Mouse (Mus musculus) hindbrain, embryonic 12.5 days (tissue): ENCODE data around the gene Dhrs9. TPM values are rescaled to one million over a fixed set of nuclear protein-coding genes. Genes with fewer than 3 reads are reported as not detected.
A peak's percentile ranks its signal among the peaks of the same experiment; 100 is the strongest.

Experiments used
- ATAC-seq: fragments of 200-750 bp; cut with Nextera tagmentation; 2 replicates; pipeline ENCODE4 v1.8.0; 2017; ENCODE audit warnings: moderate TSS enrichment; ENCODE audit not compliant: low FRiP score
- H3K27ac ChIP-seq: fragments of 300-500 bp; sonication (generic); 2 replicates; pipeline ENCODE4 v1.5.1; 2016; ENCODE audit warnings: mild to moderate bottlenecking
- H3K27me3 ChIP-seq: fragments of 300-500 bp; sonication (generic); 2 replicates; pipeline ENCODE4 v1.6.1; 2016; ENCODE audit warnings: mild to moderate bottlenecking
- H3K36me3 ChIP-seq: fragments of 300-500 bp; sonication (generic); 2 replicates; pipeline ENCODE4 v1.6.1; 2016; ENCODE audit warnings: mild to moderate bottlenecking
- H3K4me1 ChIP-seq: fragments of 300-500 bp; sonication (generic); 2 replicates; pipeline ENCODE4 v1.6.1; 2016
- H3K4me2 ChIP-seq: fragments of 300-500 bp; sonication (generic); replicated peaks from 2 replicates; pipeline ENCODE4 v1.6.1; 2016; ENCODE audit warnings: mild to moderate bottlenecking
- H3K4me3 ChIP-seq: fragments of 300-500 bp; sonication (generic); 2 replicates; pipeline ENCODE4 v1.5.1; 2016; ENCODE audit warnings: mild to moderate bottlenecking
- H3K9ac ChIP-seq: fragments of 300-500 bp; sonication (generic); 2 replicates; pipeline ENCODE4 v1.6.1; 2016; ENCODE audit warnings: mild to moderate bottlenecking, moderate library complexity
- H3K9me3 ChIP-seq: fragments of 300-500 bp; sonication (generic); replicated peaks from 2 replicates; pipeline ENCODE4 v1.6.1; 2016; ENCODE audit warnings: mild to moderate bottlenecking
- WGBS: fragments of 180-500 bp; shearing (Covaris S2); methylation state at CpG from one replicate; pipeline ENCODE4 v1.1.7; 2016; 5-methylcytosine and 5-hydroxymethylcytosine counted together
- polyA plus RNA-seq: library from polyadenylated mRNA; unstranded; fragments of >200 nt; fragmentation: Nextera tagmentation; extraction: Ambion mirVana; gene quantifications from 2 replicates; pipeline ENCODE4 v1.2.1, GENCODE M21; 2016

Dhrs9 gene
- polyA plus RNA-seq, 1 experiment from 2014 or later = not detected

GRCm38 (mm10) chr2:69395597-69396248 lies 15.5 kb downstream of the Dhrs9 start:
- no peak overlapping the region for H3K9ac ChIP-seq
- no peak for ATAC-seq
- H3K9me3 ChIP-seq = no peaks in the 10 kb centered on the region
- H3K27ac ChIP-seq = no peak overlapping the region
- no peak overlapping the region for H3K4me3 ChIP-seq
- WGBS = 81% methylated on average over 9 of the region's 9 CpGs
- no peaks in the 10 kb centered on the region for H3K4me1 ChIP-seq
- H3K36me3 ChIP-seq = no peaks in the 10 kb centered on the region
- no peaks in the 10 kb centered on the region for H3K27me3 ChIP-seq
- no peak overlapping the region for H3K4me2 ChIP-seq

- H3K4me3 ChIP-seq = no peak overlapping the region
- H3K9ac ChIP-seq = no peak overlapping the region
- H3K27me3 ChIP-seq = no peaks in the 10 kb centered on the region
- no peak for ATAC-seq
- WGBS = 91% methylated on average over 12 of the region's 12 CpGs
- no peaks in the 10 kb centered on the region for H3K36me3 ChIP-seq
- no peak overlapping the region for H3K27ac ChIP-seq
- H3K4me2 ChIP-seq = no peak overlapping the region
- H3K9me3 ChIP-seq = no peaks in the 10 kb centered on the region
- no peaks in the 10 kb centered on the region for H3K4me1 ChIP-seq
Measured at GRCm38 (mm10) chr2:69396760-69397435, 16.7 kb downstream of the Dhrs9 start.

- Histone ChIP-seq H3K27ac (no peak overlapping the region), H3K9ac (no peak overlapping the region), H3K27me3 (no peaks in the 10 kb centered on the region), H3K4me3 (no peak overlapping the region), H3K9me3 (no peaks in the 10 kb centered on the region), H3K4me2 (no peak overlapping the region), H3K4me1 (no peaks in the 10 kb centered on the region), H3K36me3 (no peaks in the 10 kb centered on the region)
- 85% methylated on average over 7 of the region's 7 CpGs for WGBS
- no peak for ATAC-seq
Measured at GRCm38 (mm10) chr2:69400866-69401604, 20.8 kb downstream of the Dhrs9 start.

- no peaks in the 10 kb centered on the region for H3K9me3 ChIP-seq
- no peak overlapping the region for H3K27ac ChIP-seq
- no peaks in the 10 kb centered on the region for H3K27me3 ChIP-seq
- no peak overlapping the region for H3K4me3 ChIP-seq
- H3K4me2 ChIP-seq = no peak overlapping the region
- no peak overlapping the region for H3K9ac ChIP-seq
- no peak for ATAC-seq
- WGBS = 89% methylated on average over 6 of the region's 6 CpGs
- H3K4me1 ChIP-seq = no peaks in the 10 kb centered on the region
- no peaks in the 10 kb centered on the region for H3K36me3 ChIP-seq
Measured at GRCm38 (mm10) chr2:69401891-69402290, 21.6 kb downstream of the Dhrs9 start.

GRCm38 (mm10) chr2:69402309-69402708 lies 22.1 kb downstream of the Dhrs9 start:
- WGBS = 89% methylated on average over 7 of the region's 7 CpGs
- H3K36me3 ChIP-seq = no peaks in the 10 kb centered on the region
- H3K9me3 ChIP-seq = no peaks in the 10 kb centered on the region
- no peak overlapping the region for H3K27ac ChIP-seq
- ATAC-seq = no peak
- no peak overlapping the region for H3K9ac ChIP-seq
- no peaks in the 10 kb centered on the region for H3K27me3 ChIP-seq
- no peak overlapping the region for H3K4me3 ChIP-seq
- H3K4me2 ChIP-seq = no peak overlapping the region
- no peaks in the 10 kb centered on the region for H3K4me1 ChIP-seq

- no peak overlapping the region for H3K4me3 ChIP-seq
- H3K4me2 ChIP-seq = no peak overlapping the region
- H3K27me3 ChIP-seq = no peaks in the 10 kb centered on the region
- no peak overlapping the region for H3K27ac ChIP-seq
- no peak for ATAC-seq
- 98% methylated on average over 5 of the region's 5 CpGs for WGBS
- H3K9me3 ChIP-seq = no peaks in the 10 kb centered on the region
- H3K9ac ChIP-seq = no peak overlapping the region
- no peaks in the 10 kb centered on the region for H3K4me1 ChIP-seq
- no peaks in the 10 kb centered on the region for H3K36me3 ChIP-seq
Measured at GRCm38 (mm10) chr2:69405692-69406091, 25.4 kb downstream of the Dhrs9 start.

GRCm38 (mm10) chr2:69414539-69414938 lies 34.3 kb downstream of the Dhrs9 start:
- WGBS = 93% methylated on average over 10 of the region's 10 CpGs
- H3K4me3 ChIP-seq = no peak overlapping the region
- H3K27ac ChIP-seq = no peak overlapping the region
- H3K36me3 ChIP-seq = no peaks in the 10 kb centered on the region
- H3K4me1 ChIP-seq = peaks cover 17% of the 10 kb centered on the region
- H3K9ac ChIP-seq = no peak overlapping the region
- ATAC-seq = no peak
- H3K9me3 ChIP-seq = no peaks in the 10 kb centered on the region
- no peaks in the 10 kb centered on the region for H3K27me3 ChIP-seq
- H3K4me2 ChIP-seq = no peak overlapping the region

- no peak overlapping the region for H3K27ac ChIP-seq
- H3K27me3 ChIP-seq = no peaks in the 10 kb centered on the region
- no peaks in the 10 kb centered on the region for H3K9me3 ChIP-seq
- no peak overlapping the region for H3K4me2 ChIP-seq
- H3K4me3 ChIP-seq = no peak overlapping the region
- 85% methylated on average over 6 of the region's 6 CpGs for WGBS
- peaks cover 17% of the 10 kb centered on the region for H3K4me1 ChIP-seq
- no peak for ATAC-seq
- no peaks in the 10 kb centered on the region for H3K36me3 ChIP-seq
- H3K9ac ChIP-seq = no peak overlapping the region
Measured at GRCm38 (mm10) chr2:69415070-69415469, 34.8 kb downstream of the Dhrs9 start.

GRCm38 (mm10) chr2:69418294-69418881 lies 38.1 kb downstream of the Dhrs9 start:
- no peaks in the 10 kb centered on the region for H3K27me3 ChIP-seq
- no peaks in the 10 kb centered on the region for H3K36me3 ChIP-seq
- H3K27ac ChIP-seq = peak overlapping the region; percentile 5; the same call in 1 of the 2 replicates
- H3K9me3 ChIP-seq = no peaks in the 10 kb centered on the region
- H3K4me3 ChIP-seq = no peak overlapping the region
- WGBS = 3% methylated on average over 11 of the region's 11 CpGs
- ATAC-seq = peak; percentile 92
- H3K4me2 ChIP-seq = peak overlapping the region; percentile 33
- peaks cover 17% of the 10 kb centered on the region for H3K4me1 ChIP-seq
- H3K9ac ChIP-seq = no peak overlapping the region

GRCm38 (mm10) chr2:69424829-69425228 lies 44.6 kb downstream of the Dhrs9 start:
- Histone ChIP-seq H3K36me3 (no peaks in the 10 kb centered on the region), H3K27me3 (no peaks in the 10 kb centered on the region), H3K9ac (no peak overlapping the region), H3K4me3 (no peak overlapping the region), H3K4me2 (no peak overlapping the region), H3K27ac (no peak overlapping the region), H3K4me1 (no peaks in the 10 kb centered on the region), H3K9me3 (no peaks in the 10 kb centered on the region)
- no peak for ATAC-seq
- 67% methylated on average over 5 of the region's 5 CpGs for WGBS

- 88% methylated on average over 1 of the region's 1 CpGs for WGBS
- Histone ChIP-seq H3K9me3 (no peaks in the 10 kb centered on the region), H3K27ac (no peak overlapping the region), H3K9ac (no peak overlapping the region), H3K36me3 (no peaks in the 10 kb centered on the region), H3K4me1 (no peaks in the 10 kb centered on the region), H3K4me3 (no peak overlapping the region), H3K27me3 (no peaks in the 10 kb centered on the region), H3K4me2 (no peak overlapping the region)
- no peak for ATAC-seq
Measured at GRCm38 (mm10) chr2:69426081-69426480, 45.8 kb downstream of the Dhrs9 start.

GRCm38 (mm10) chr2:69427141-69427540 lies 46.9 kb downstream of the Dhrs9 start:
- Histone ChIP-seq H3K27me3 (no peaks in the 10 kb centered on the region), H3K9me3 (no peaks in the 10 kb centered on the region), H3K4me1 (no peaks in the 10 kb centered on the region), H3K36me3 (0 out of 2 replicates have a peak, but pooled peaks cover 2% of the 10 kb centered on the region), H3K27ac (no peak overlapping the region), H3K9ac (no peak overlapping the region), H3K4me2 (no peak overlapping the region), H3K4me3 (no peak overlapping the region)
- 93% methylated on average over 10 of the region's 10 CpGs for WGBS
- ATAC-seq = no peak
